Mouse (Mus musculus): ENCODE data around the gene Scn8a. TPM values are rescaled to one million over a fixed set of nuclear protein-coding genes. Genes with fewer than 3 reads are reported as not detected.

The Scn8a gene
- total RNA-seq, 2 experiments from 2014 or later = 164 to 171 TPM

GRCm38 (mm10) chr15:101053832-101054459 is 184.3 kb downstream of the Scn8a start:
- no peak for DNase-seq (ENCODE audit: extremely low spot score in 1 of 2, low spot score in 2 of 2)
- intact Hi-C loops (cut with DNase I) = no loop called here

DNA sequence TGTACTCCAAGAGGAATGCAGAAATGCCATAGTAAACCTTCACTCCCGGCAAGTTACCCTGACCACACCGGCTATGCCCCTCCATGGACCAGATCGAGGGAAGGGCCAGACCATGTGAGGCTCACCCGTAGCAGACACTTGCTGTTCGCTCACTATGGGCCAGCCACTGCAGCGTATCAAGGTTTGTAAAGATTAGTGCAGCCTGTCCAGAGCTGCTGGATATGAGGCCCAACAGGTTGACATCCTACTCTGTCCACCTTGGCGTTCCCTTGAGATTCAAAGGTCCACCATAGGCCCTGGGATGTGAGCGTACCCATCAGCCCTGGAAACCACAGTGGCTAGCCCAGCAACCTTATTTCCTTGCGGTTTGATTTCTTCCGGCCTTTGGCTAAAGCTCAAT is 184.9 kb downstream of the Scn8a start:
- intact Hi-C loops (cut with DNase I) = no loop called here
- DNase-seq (ENCODE audit: extremely low spot score in 1 of 2, low spot score in 2 of 2) = no peak

DNA sequence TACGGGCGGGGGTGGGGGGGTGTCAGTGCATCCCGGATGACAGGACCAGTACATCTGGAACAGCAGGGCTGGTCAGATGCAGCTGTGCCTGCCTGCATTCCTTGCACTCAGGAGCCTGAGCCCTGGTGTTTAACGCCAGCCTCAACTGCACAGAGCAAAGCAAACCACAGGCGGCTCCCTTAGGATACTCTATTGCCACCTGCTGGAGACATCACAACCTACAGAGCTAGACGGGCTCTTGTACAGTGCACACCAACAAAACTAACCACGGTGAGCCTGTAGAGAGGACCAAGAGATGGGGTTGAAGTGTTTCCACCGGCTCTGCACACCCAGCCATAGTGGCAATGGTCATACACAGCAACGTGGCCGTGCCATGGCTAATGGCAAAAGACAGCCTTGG is 186.6 kb downstream of the Scn8a start:
- peak; percentile 48 to 70 for DNase-seq (ENCODE audit: extremely low spot score in 1 of 2, low spot score in 2 of 2)
- intact Hi-C loops (cut with DNase I) = no loop called here

- no peak for DNase-seq (ENCODE audit: extremely low spot score in 1 of 2, low spot score in 2 of 2)
- intact Hi-C loops (cut with DNase I) = loop anchor here (10.0 kb wide), 1 partner anchor 135 kb away; no protein-coding TSS in a partner anchor
Measured at GRCm38 (mm10) chr15:101059570-101060279, 190.1 kb downstream of the Scn8a start.

DNA sequence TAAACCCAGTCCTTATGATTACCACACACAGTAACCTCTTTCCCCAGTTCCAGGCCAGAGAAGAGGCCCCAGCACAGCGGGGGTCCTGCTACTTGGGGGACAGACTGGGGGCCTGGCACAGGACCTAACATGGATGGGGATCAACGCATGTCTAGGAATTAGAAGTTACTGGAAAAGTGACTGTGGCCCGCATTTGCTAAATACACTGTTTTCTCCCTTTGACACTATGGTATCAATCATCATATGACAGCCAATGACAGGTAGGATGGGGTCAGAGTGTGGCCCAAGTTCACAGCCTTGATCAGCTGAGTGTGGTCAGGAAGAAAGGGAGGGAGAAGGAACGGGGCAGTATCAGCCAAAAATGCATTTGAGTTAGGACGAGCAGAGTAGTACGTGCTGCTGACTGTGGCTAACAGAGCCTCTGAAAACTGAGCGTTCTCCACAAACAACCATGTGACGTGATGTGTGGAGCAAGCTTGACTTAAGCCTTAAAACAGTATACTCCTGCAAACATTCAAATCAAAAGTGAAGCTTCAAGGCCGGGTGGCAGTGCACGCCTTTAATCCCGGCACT is 190.7 kb downstream of the Scn8a start:
- intact Hi-C loops (cut with DNase I) = loop anchor here (10.0 kb wide), 1 partner anchor 134 kb away; no protein-coding TSS in a partner anchor
- no peak for DNase-seq (ENCODE audit: extremely low spot score in 1 of 2, low spot score in 2 of 2)

GRCm38 (mm10) chr15:101065069-101065468 is 195.4 kb downstream of the Scn8a start:
- intact Hi-C loops (cut with DNase I) = loop anchor here (10.0 kb wide), 1 partner anchor 130 kb away; no protein-coding TSS in a partner anchor
- DNase-seq (ENCODE audit: extremely low spot score in 1 of 2, low spot score in 2 of 2) = no peak

GRCm38 (mm10) chr15:101066364-101066847 is 196.7 kb downstream of the Scn8a start:
- DNase-seq (ENCODE audit: extremely low spot score in 1 of 2, low spot score in 2 of 2) = no peak
- intact Hi-C loops (cut with DNase I) = loop anchor here (10.0 kb wide), 1 partner anchor 128 kb away; no protein-coding TSS in a partner anchor

- no peak for DNase-seq (ENCODE audit: extremely low spot score in 1 of 2, low spot score in 2 of 2)
Measured at GRCm38 (mm10) chr15:101066920-101067696, 197.4 kb downstream of the Scn8a start.

GRCm38 (mm10) chr15:101068029-101068428 is 198.4 kb downstream of the Scn8a start:
- no peak for DNase-seq (ENCODE audit: extremely low spot score in 1 of 2, low spot score in 2 of 2)
- intact Hi-C loops (cut with DNase I) = loop anchor here (10.0 kb wide), 1 partner anchor 127 kb away; no protein-coding TSS in a partner anchor

More at GRCm38 (mm10) chr15:101066920-101067696, 197.4 kb downstream of the Scn8a start:
- intact Hi-C loops (cut with DNase I) = loop anchor here (10.0 kb wide), 1 partner anchor 128 kb away; no protein-coding TSS in a partner anchor

DNA sequence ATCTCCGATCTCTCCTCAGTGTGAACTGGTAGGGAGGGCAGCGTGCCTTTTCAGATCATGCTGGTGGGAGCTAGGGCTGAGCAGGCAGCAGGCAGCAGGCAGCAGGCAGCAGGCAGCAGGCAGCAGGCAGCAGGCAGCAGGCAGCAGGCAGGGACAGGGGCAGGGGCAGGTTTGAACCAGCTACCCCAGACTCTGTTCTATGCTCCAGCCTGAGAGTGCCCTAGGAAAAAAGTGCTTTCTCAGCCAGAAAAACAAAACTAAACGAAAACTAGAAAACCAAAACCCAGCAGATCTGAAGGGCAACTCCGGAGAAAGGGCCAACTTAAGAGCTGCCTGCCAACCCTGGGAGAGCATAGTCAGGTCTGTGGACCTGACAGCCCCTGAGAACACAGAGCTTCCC is 199.0 kb downstream of the Scn8a start:
- intact Hi-C loops (cut with DNase I) = loop anchor here (10.0 kb wide), 1 partner anchor 126 kb away; no protein-coding TSS in a partner anchor
- DNase-seq (ENCODE audit: extremely low spot score in 1 of 2, low spot score in 2 of 2) = no peak

GRCm38 (mm10) chr15:101069641-101070190 is 200.1 kb downstream of the Scn8a start:
- intact Hi-C loops (cut with DNase I) = loop anchor here (10.0 kb wide), 1 partner anchor 125 kb away; no protein-coding TSS in a partner anchor
- DNase-seq (ENCODE audit: extremely low spot score in 1 of 2, low spot score in 2 of 2) = no peak

GRCm38 (mm10) chr15:101070762-101071161 is 201.1 kb downstream of the Scn8a start:
- no peak for DNase-seq (ENCODE audit: extremely low spot score in 1 of 2, low spot score in 2 of 2)

GRCm38 (mm10) chr15:101072736-101073135 is 203.1 kb downstream of the Scn8a start:
- no peak for DNase-seq (ENCODE audit: extremely low spot score in 1 of 2, low spot score in 2 of 2)
- intact Hi-C loops (cut with DNase I) = no loop called here

More at GRCm38 (mm10) chr15:101070762-101071161, 201.1 kb downstream of the Scn8a start:
- intact Hi-C loops (cut with DNase I) = no loop called here

GRCm38 (mm10) chr15:101074067-101074466 is 204.4 kb downstream of the Scn8a start:
- DNase-seq (ENCODE audit: extremely low spot score in 1 of 2, low spot score in 2 of 2) = no peak
- intact Hi-C loops (cut with DNase I) = no loop called here

DNA sequence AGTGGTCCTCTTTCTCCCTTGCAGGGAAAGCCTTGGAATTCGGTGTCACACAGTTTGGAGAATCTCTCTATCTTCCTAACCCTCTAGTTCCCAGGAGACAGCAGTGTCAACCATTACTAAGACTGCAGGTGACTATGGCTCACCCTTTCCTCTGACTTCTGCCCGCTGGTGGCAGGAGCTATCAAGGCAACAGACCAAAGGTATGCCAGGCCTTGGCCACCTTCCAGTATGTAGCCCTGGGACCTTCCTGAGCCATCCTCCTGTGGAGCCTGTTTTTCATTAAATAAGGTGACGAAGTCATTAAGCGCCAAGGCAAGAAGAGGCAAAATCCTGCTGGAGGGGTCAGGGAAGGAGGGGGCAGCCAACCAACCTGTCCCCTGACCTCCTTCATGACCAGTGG is 205.5 kb downstream of the Scn8a start:
- intact Hi-C loops (cut with DNase I) = no loop called here
- DNase-seq (ENCODE audit: extremely low spot score in 1 of 2, low spot score in 2 of 2) = no peak

- DNase-seq (ENCODE audit: extremely low spot score in 1 of 2, low spot score in 2 of 2) = no peak
- intact Hi-C loops (cut with DNase I) = no loop called here
Measured at GRCm38 (mm10) chr15:101075656-101076055, 206.0 kb downstream of the Scn8a start.

GRCm38 (mm10) chr15:101076071-101077000 is 206.7 kb downstream of the Scn8a start:
- intact Hi-C loops (cut with DNase I) = no loop called here
- no peak for DNase-seq (ENCODE audit: extremely low spot score in 1 of 2, low spot score in 2 of 2)

Measured in left cerebral cortex, postnatal 10 days (tissue).